Mouse (Mus musculus): ENCODE data around the gene Kif18b. TPM values are rescaled to one million over a fixed set of nuclear protein-coding genes. Genes with fewer than 3 reads are reported as not detected.

Kif18b gene
- polyA plus RNA-seq, 1 experiment from 2014 or later = 8.8 TPM

DNA sequence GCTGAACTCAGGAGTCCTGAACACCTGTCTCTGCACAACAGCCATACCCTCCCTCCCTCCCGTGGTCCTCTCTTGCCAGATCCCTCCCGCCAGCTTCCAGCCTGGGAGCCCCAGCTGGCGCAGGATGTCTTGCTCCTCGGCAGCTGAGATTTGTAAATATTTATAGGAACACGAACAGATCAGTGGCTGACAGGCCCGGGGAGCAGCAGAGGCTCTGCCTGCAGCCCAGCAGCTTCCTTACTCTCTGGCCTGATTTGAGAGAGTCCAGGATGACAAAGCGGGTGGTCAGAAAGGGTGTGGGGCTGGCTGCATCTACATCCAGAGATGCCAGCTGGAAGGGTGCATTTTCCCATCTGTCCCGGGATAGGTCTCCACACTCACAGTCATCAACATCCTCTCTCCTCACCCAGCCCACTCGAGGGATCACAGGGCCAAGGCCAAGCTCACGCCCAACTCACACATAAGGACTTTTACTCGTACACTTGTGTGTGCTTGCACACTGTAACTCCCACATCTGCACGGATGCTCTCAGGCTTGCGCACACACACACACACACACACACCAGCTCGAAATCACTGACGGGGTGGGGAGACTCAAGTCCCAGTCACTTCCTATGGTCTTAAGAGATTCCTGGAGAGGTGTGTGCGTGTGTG lies 32.2 kb upstream of the Kif18b start:
- ATAC-seq (ENCODE audit: insufficient number of reproducible peaks, low FRiP score, low TSS enrichment, low read depth) = 0 out of 2 replicates have a peak, but pooled peaks have one; percentile 46
- H3K36me3 ChIP-seq = no peaks in the 10 kb centered on the region
- H3K4me3 ChIP-seq (replicated peaks) = no peak overlapping the region
- H3K27ac ChIP-seq (replicated peaks) = peak overlapping the region; percentile 34; the same call in 1 of the 2 replicates
- WGBS = 45% methylated on average over 16 of the region's 16 CpGs
- H3K27me3 ChIP-seq = peaks cover under 1% of the 10 kb centered on the region; the same call in 1 of the 2 replicates
- H3K9me3 ChIP-seq (replicated peaks) = no peaks in the 10 kb centered on the region
- no peak overlapping the region for H3K4me2 ChIP-seq (replicated peaks)
- no peak overlapping the region for H3K9ac ChIP-seq
- H3K4me1 ChIP-seq = peaks cover 27% of the 10 kb centered on the region

DNA sequence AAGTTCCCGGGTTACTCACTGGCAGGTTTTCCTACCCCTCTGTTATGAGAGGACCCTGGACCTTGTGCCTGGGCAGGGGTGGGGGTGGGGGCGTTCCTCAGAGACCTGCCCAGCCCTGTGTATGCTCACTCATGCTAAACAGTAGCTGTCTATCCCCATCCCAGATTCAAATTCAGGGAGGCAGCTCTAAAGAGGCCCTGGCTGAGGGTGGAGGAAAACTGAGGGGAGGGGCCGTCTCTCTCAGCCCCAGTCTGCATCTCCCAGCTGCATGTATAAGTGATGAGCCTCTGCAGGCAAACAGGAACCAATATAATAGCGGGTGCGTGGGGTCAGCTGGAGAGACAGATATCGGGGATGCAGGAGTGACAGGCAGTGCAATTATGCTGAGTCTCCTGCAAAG lies 28.0 kb upstream of the Kif18b start:
- H3K9me3 ChIP-seq (replicated peaks) = no peaks in the 10 kb centered on the region
- H3K4me3 ChIP-seq (replicated peaks) = no peak overlapping the region
- ATAC-seq (ENCODE audit: insufficient number of reproducible peaks, low FRiP score, low TSS enrichment, low read depth) = no peak
- peaks cover 37% of the 10 kb centered on the region for H3K4me1 ChIP-seq
- H3K9ac ChIP-seq = no peak overlapping the region
- 28% methylated on average over 6 of the region's 6 CpGs for WGBS
- H3K27me3 ChIP-seq = peaks cover 41% of the 10 kb centered on the region
- H3K4me2 ChIP-seq (replicated peaks) = no peak overlapping the region
- H3K36me3 ChIP-seq = no peaks in the 10 kb centered on the region
- no peak overlapping the region for H3K27ac ChIP-seq (replicated peaks)

DNA sequence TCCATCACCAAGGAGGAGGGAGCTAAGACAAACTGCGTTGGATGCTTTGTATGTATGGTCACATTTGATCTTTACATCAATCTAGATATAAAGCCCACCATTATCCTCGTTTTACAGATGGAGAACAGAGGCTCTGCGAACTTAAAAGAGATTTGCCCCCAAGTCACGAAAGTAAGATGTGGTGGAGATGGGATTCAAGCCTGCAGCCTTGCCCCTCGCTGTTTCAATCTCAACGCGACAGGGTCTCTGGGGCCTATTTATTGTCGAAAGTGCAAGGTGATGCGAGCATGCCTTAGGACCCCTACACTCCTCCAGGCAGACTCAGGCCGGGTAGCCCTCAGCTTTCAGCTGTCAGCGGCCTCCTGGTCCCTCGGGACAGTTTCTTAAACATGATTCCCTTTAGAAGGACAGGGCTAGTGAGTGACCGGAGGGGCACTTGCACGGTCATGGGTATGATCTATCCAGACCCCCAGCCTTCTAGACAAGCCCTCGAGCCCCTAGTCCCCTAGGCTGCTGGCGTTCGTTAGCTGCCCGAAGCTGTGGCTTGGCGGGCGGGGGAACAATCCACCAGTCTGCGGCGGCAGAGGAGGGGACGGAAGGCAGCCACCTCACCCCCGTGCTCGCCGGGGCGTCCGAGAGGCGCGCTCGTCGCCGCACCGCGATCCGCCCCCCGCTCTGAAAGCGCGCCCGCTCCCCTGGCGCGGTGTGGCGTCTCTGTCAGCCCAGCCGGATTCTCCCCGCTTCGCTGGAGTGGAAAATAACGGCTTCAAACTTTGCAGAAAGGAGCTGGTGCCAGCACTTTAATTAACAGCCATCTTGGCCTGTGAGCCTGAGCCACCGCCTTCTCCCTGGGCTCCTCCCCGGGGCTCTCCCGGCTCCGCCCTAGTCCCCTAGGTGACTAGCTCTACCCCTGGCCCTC lies 23.4 kb upstream of the Kif18b start:
- H3K4me2 ChIP-seq (replicated peaks) = peak overlapping the region; percentile 85
- ATAC-seq (ENCODE audit: insufficient number of reproducible peaks, low FRiP score, low TSS enrichment, low read depth) = no peak
- peaks cover 42% of the 10 kb centered on the region for H3K4me1 ChIP-seq
- no peaks in the 10 kb centered on the region for H3K36me3 ChIP-seq
- no peaks in the 10 kb centered on the region for H3K9me3 ChIP-seq (replicated peaks)
- no peak overlapping the region for H3K27ac ChIP-seq (replicated peaks)
- 2% methylated on average over 51 of the region's 51 CpGs for WGBS
- H3K9ac ChIP-seq = 0 out of 2 replicates have a peak overlapping the region, but pooled peaks have one; percentile 24
- H3K27me3 ChIP-seq = peaks cover 86% of the 10 kb centered on the region
- peak overlapping the region; percentile 48 for H3K4me3 ChIP-seq (replicated peaks)

DNA sequence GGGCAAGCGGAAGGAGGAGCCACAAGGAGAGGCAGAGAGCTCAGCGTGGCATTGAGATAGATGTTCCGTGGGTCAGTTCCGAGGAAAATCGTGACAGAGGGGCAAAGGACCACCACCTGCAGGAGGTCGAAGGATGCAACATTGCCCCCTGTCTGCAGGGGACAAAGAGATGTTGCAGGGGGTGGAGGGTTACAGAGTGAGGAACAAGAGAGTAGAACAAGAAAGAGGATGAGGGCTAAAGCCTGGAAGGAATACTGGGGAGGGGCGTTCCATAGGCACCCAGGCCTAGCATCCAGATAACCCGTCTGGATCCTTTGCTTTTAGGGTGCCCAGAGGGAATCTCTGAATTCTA lies 22.0 kb upstream of the Kif18b start:
- Histone ChIP-seq H3K4me2 (replicated peaks) (peak overlapping the region; percentile 84), H3K27ac (replicated peaks) (no peak overlapping the region), H3K4me3 (replicated peaks) (peak overlapping the region; percentile 44), H3K36me3 (no peaks in the 10 kb centered on the region), H3K27me3 (peaks cover 95% of the 10 kb centered on the region), H3K9ac (no peak overlapping the region), H3K4me1 (peaks cover 42% of the 10 kb centered on the region), H3K9me3 (replicated peaks) (no peaks in the 10 kb centered on the region)
- no peak for ATAC-seq (ENCODE audit: insufficient number of reproducible peaks, low FRiP score, low TSS enrichment, low read depth)
- 8% methylated on average over 8 of the region's 8 CpGs for WGBS

DNA sequence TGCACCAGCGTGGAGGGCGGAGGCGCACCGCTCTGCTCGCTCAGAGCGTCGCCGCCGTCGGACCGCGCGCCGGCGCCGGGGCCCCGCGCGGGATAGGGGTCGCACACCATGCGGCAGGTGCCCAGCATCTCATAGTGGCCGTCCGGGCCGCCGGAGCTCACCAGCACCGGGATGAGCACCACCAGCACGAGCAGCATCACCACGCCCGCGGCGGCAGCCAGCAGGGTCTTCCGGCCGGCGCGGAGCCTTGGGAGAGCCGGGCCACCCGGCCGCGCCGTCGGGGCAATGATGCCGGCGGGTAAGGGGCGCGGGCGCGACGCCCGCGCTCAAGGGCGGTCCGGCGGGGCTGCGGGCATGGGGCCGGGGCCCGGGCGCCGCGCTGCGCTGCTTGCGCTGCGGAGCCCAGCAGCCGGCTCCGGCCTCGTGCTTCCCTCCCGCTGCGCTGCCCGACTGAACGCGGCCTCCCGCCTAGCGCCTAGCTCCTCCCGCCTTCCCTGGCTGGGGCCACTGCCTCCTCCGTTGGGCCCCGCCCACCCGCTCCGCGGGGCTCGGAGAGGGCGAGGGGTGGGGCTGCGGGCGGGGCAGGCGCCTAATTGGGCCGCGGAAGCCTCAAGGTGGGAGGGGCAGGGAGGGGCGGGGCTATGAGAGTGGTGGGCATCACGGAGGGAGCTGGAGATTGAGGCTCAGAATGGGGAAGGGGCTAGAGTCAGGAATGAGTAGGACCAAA lies 21.5 kb upstream of the Kif18b start, which contains the start of gene C1ql1:
C1ql1 (minus strand) TSS at position 424 of the 727 bp plus-strand sequence.
- H3K4me3 ChIP-seq (replicated peaks) = peak within 1 kb of the TSS; percentile 44
- WGBS = 1% methylated on average over 67 of the region's 87 CpGs
- peaks cover 42% of the 10 kb centered on the region for H3K4me1 ChIP-seq
- peaks cover 90% of the 10 kb centered on the region for H3K27me3 ChIP-seq
- peak within 1 kb of the TSS; percentile 84 for H3K4me2 ChIP-seq (replicated peaks)
- H3K36me3 ChIP-seq = no peaks in the 10 kb centered on the region
- ATAC-seq (ENCODE audit: insufficient number of reproducible peaks, low FRiP score, low TSS enrichment, low read depth) = peak; percentile 84
- no peak within 1 kb of the TSS for H3K27ac ChIP-seq (replicated peaks)
- H3K9me3 ChIP-seq (replicated peaks) = no peaks in the 10 kb centered on the region
- H3K9ac ChIP-seq = 0 out of 2 replicates have a peak within 1 kb of the TSS, but pooled peaks have one; percentile 1

DNA sequence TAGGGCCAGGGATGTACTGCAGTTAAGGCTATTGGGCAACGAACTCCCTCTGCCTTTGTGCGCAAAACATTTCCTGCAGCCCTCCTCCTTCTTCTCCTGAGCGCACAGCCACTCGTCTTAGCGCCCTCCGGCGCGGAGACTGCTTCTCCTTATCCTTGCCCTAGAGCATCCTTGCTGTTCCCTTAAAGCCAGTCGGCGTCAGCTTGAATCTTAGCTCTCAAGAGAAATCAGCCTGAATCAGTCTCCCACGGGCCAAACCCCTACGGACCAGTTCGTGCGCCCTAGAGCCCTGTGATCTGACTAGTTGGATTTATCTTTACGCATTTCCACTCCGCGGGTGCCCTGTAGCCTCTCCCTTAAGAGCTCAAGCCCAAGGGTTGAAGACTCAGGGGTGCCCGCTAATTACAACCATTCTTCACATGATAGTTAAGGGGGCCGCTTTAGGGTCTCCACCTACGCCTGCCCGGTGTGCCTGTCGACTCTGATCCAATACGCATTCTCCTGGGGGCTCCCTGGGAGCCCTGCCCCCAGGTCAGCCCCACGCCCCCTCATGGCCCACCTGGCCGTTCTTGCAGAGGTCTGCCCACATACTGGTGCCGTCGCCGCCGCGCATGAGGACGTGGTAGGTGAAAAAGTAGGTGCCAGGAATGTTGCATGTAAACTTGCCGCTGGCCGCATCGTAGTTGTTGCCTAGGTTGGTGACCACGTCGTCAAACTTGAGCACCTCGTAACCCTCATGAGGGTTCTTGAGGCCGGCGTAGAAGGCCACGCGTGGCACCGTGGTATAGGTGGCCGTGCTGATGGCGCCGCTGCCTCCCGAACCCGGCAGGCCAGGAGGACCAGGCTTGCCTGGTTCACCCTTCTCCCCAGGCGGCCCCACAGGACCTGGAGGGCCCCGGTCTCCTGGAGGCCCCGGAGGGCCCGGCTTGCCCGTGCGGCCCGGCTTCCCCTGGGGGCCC lies 20.7 kb upstream of the Kif18b start:
- Histone ChIP-seq H3K4me1 (peaks cover 42% of the 10 kb centered on the region), H3K9me3 (replicated peaks) (no peaks in the 10 kb centered on the region), H3K9ac (0 out of 2 replicates have a peak overlapping the region, but pooled peaks have one; percentile 4), H3K27me3 (peaks cover 81% of the 10 kb centered on the region), H3K36me3 (no peaks in the 10 kb centered on the region), H3K4me3 (replicated peaks) (peak overlapping the region; percentile 44), H3K27ac (replicated peaks) (no peak overlapping the region), H3K4me2 (replicated peaks) (peak overlapping the region; percentile 84)
- 2% methylated on average over 51 of the region's 54 CpGs for WGBS
- no peak for ATAC-seq (ENCODE audit: insufficient number of reproducible peaks, low FRiP score, low TSS enrichment, low read depth)

DNA sequence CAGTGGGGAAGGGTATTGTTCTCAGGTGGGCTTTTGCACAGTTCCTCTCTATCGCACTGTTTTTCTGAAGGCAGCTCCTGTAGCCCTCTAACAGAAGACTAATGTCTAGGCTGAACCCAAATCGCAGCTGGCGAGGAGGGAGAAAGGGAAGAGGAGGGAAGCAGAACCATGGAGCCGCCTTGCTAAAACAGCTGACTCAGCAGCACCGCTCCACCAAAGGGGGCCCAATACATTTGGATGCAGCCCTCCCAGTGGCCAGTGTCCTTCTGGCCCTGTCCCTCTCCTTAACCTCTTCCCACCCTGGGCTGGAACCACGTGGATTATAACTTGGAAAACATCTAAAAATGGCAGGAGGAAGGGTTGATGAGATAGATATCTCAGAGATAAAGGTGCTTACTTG lies 16.3 kb upstream of the Kif18b start:
- WGBS = 66% methylated on average over 6 of the region's 6 CpGs
- no peaks in the 10 kb centered on the region for H3K9me3 ChIP-seq (replicated peaks)
- H3K27me3 ChIP-seq = peaks cover 43% of the 10 kb centered on the region
- H3K4me3 ChIP-seq (replicated peaks) = no peak overlapping the region
- H3K27ac ChIP-seq (replicated peaks) = no peak overlapping the region
- H3K4me2 ChIP-seq (replicated peaks) = no peak overlapping the region
- peaks cover 31% of the 10 kb centered on the region for H3K4me1 ChIP-seq
- H3K9ac ChIP-seq = no peak overlapping the region
- ATAC-seq (ENCODE audit: insufficient number of reproducible peaks, low FRiP score, low TSS enrichment, low read depth) = no peak
- H3K36me3 ChIP-seq = no peaks in the 10 kb centered on the region

DNA sequence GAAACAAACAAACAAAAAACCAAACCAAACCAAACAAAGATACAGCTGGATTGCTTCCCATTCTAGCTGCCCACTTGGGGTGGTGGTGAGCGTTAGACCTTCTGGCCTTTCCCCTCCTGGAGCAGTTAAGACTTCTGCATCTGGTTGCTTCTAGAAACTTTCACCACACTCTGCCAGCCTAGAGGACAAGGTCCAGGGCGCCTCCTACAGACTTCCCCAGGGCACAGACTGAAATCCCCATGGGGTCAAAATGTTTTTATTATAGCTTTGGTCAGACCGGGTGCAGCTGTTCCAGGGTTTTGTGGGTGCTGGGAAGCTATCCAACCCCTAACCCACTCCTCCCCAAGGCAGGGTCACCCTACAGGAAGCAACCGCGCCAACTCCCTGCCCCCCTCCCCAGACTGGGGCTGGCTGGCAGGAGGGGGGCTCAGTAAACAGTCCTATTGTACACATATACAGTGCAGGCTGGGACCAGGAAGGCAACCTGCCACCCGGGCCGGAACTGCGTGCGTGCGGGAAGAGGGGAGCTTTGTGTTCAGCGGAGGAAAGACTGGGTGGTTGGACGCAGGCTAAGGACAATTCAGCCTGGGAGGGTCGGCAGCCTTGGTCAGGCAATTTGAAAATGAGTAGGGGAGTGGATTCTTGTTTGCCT lies 14.2 kb upstream of the Kif18b start:
- peaks cover 22% of the 10 kb centered on the region for H3K27me3 ChIP-seq
- H3K9me3 ChIP-seq (replicated peaks) = no peaks in the 10 kb centered on the region
- ATAC-seq (ENCODE audit: insufficient number of reproducible peaks, low FRiP score, low TSS enrichment, low read depth) = 0 out of 2 replicates have a peak, but pooled peaks have one; percentile 26
- no peaks in the 10 kb centered on the region for H3K36me3 ChIP-seq
- H3K9ac ChIP-seq = no peak overlapping the region
- H3K4me1 ChIP-seq = peaks cover 17% of the 10 kb centered on the region
- 37% methylated on average over 13 of the region's 13 CpGs for WGBS
- H3K4me3 ChIP-seq (replicated peaks) = no peak overlapping the region
- H3K27ac ChIP-seq (replicated peaks) = no peak overlapping the region
- no peak overlapping the region for H3K4me2 ChIP-seq (replicated peaks)

DNA sequence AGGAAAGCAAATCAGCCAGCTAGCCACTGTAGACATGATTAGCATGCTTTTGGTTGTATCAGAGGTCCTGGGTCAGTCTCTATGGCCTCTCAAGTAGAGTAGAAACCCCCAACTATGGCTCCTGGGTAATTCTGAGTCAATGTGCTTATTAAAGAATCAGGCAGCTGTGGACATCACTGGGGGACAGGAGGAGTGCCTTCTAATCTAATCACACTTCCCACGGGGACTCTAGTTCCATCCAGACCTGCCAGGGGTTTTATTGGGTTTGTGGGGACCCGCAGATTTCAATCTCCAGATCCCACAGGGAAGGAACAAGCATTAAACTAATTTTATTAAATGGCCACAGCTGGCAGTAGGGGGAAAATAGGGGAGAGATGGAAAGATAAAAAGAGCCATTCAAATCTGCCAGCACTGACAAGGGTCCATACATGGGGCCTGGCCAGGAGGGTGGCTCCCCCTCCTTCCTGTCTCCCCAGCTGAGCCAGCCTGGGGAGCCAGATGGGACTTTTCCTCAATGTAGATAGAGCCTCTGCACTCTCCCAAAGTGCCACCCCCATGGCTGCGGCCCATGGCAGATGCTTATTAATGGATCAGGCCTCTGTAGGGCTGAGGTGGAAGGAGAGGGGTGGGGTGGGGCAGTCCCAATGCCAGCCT lies 12.7 kb upstream of the Kif18b start:
- H3K4me1 ChIP-seq = peaks cover 17% of the 10 kb centered on the region
- H3K36me3 ChIP-seq = no peaks in the 10 kb centered on the region
- H3K27me3 ChIP-seq = peaks cover 8% of the 10 kb centered on the region
- 56% methylated on average over 3 of the region's 3 CpGs for WGBS
- no peak overlapping the region for H3K4me2 ChIP-seq (replicated peaks)
- ATAC-seq (ENCODE audit: insufficient number of reproducible peaks, low FRiP score, low TSS enrichment, low read depth) = no peak
- no peak overlapping the region for H3K9ac ChIP-seq
- H3K4me3 ChIP-seq (replicated peaks) = no peak overlapping the region
- no peak overlapping the region for H3K27ac ChIP-seq (replicated peaks)
- no peaks in the 10 kb centered on the region for H3K9me3 ChIP-seq (replicated peaks)
